Mouse (Mus musculus): Measurements from ENCODE around the gene Supt3. TPM values are rescaled to one million over a fixed set of nuclear protein-coding genes. Genes with fewer than 3 reads are reported as not detected.

Supt3 gene
- polyA plus RNA-seq, 1 experiment from 2014 or later, result 22.2 TPM

- no peak for ATAC-seq (ENCODE audit: low FRiP score)
- WGBS, result 91% methylated on average over 10 of the region's 10 CpGs
- Histone ChIP-seq H3K9me3 (no peaks in the 10 kb centered on the region), H3K4me2 (no peak overlapping the region), H3K36me3 (no peaks in the 10 kb centered on the region), H3K27me3 (no peaks in the 10 kb centered on the region), H3K4me1 (replicated peaks) (no peaks in the 10 kb centered on the region), H3K27ac (no peak overlapping the region), H3K9ac (no peak overlapping the region), H3K4me3 (no peak overlapping the region)
These were observed 356.8 kb downstream of the Supt3 start for GRCm38 (mm10) chr17:45133501-45134400.

GRCm38 (mm10) chr17:45136491-45136890, 359.5 kb downstream of the Supt3 start:
- H3K9ac ChIP-seq, result no peak overlapping the region
- no peak overlapping the region for H3K4me3 ChIP-seq
- H3K27ac ChIP-seq, result no peak overlapping the region
- H3K9me3 ChIP-seq, result no peaks in the 10 kb centered on the region
- ATAC-seq (ENCODE audit: low FRiP score), result no peak
- H3K4me1 ChIP-seq (replicated peaks), result no peaks in the 10 kb centered on the region
- no peak overlapping the region for H3K4me2 ChIP-seq
- 95% methylated on average over 6 of the region's 6 CpGs for WGBS
- no peaks in the 10 kb centered on the region for H3K27me3 ChIP-seq
- no peaks in the 10 kb centered on the region for H3K36me3 ChIP-seq

GRCm38 (mm10) chr17:45143043-45143442, 366.1 kb downstream of the Supt3 start:
- Histone ChIP-seq H3K4me1 (replicated peaks) (no peaks in the 10 kb centered on the region), H3K27ac (no peak overlapping the region), H3K4me2 (no peak overlapping the region), H3K36me3 (no peaks in the 10 kb centered on the region), H3K4me3 (no peak overlapping the region), H3K9me3 (no peaks in the 10 kb centered on the region), H3K9ac (no peak overlapping the region), H3K27me3 (no peaks in the 10 kb centered on the region)
- ATAC-seq (ENCODE audit: low FRiP score), result no peak
- 84% methylated on average over 6 of the region's 6 CpGs for WGBS

- H3K36me3 ChIP-seq, result no peaks in the 10 kb centered on the region
- H3K4me1 ChIP-seq (replicated peaks), result no peaks in the 10 kb centered on the region
- no peaks in the 10 kb centered on the region for H3K9me3 ChIP-seq
- H3K27ac ChIP-seq, result peak overlapping the region; percentile 50; the same call in 1 of the 2 replicates
- WGBS, result 82% methylated on average over 14 of the region's 14 CpGs
- H3K9ac ChIP-seq, result no peak overlapping the region
- ATAC-seq (ENCODE audit: low FRiP score), result no peak
- H3K4me2 ChIP-seq, result no peak overlapping the region
- no peaks in the 10 kb centered on the region for H3K27me3 ChIP-seq
- H3K4me3 ChIP-seq, result no peak overlapping the region
These were observed 367.7 kb downstream of the Supt3 start for GRCm38 (mm10) chr17:45144656-45145055.

- no peak overlapping the region for H3K9ac ChIP-seq
- no peak for ATAC-seq (ENCODE audit: low FRiP score)
- no peaks in the 10 kb centered on the region for H3K9me3 ChIP-seq
- no peak overlapping the region for H3K27ac ChIP-seq
- no peaks in the 10 kb centered on the region; the same call in 1 of the 2 replicates for H3K4me1 ChIP-seq (replicated peaks)
- 81% methylated on average over 17 of the region's 17 CpGs for WGBS
- H3K4me2 ChIP-seq, result no peak overlapping the region
- H3K27me3 ChIP-seq, result 0 out of 2 replicates have a peak, but pooled peaks cover 9% of the 10 kb centered on the region
- H3K4me3 ChIP-seq, result no peak overlapping the region
- no peaks in the 10 kb centered on the region for H3K36me3 ChIP-seq
These were observed 374.5 kb downstream of the Supt3 start for GRCm38 (mm10) chr17:45151312-45151929.

- Histone ChIP-seq H3K36me3 (no peaks in the 10 kb centered on the region), H3K9ac (no peak overlapping the region), H3K27me3 (0 out of 2 replicates have a peak, but pooled peaks cover 9% of the 10 kb centered on the region), H3K4me3 (no peak overlapping the region), H3K9me3 (no peaks in the 10 kb centered on the region), H3K4me2 (no peak overlapping the region), H3K27ac (no peak overlapping the region), H3K4me1 (replicated peaks) (no peaks in the 10 kb centered on the region; the same call in none of the 2 replicates)
- WGBS, result 4% methylated on average over 6 of the region's 6 CpGs
- ATAC-seq (ENCODE audit: low FRiP score), result no peak
These were observed 376.8 kb downstream of the Supt3 start for GRCm38 (mm10) chr17:45153721-45154120.

GRCm38 (mm10) chr17:45158171-45158691, 381.3 kb downstream of the Supt3 start:
- Histone ChIP-seq H3K36me3 (no peaks in the 10 kb centered on the region), H3K9ac (no peak overlapping the region), H3K4me2 (no peak overlapping the region), H3K4me1 (replicated peaks) (no peaks in the 10 kb centered on the region; the same call in 1 of the 2 replicates), H3K27me3 (0 out of 2 replicates have a peak, but pooled peaks cover 4% of the 10 kb centered on the region), H3K27ac (no peak overlapping the region), H3K4me3 (no peak overlapping the region), H3K9me3 (no peaks in the 10 kb centered on the region)
- ATAC-seq (ENCODE audit: low FRiP score), result no peak
- 63% methylated on average over 16 of the region's 16 CpGs for WGBS

GRCm38 (mm10) chr17:45160651-45161050, 383.7 kb downstream of the Supt3 start:
- Histone ChIP-seq H3K27me3 (no peaks in the 10 kb centered on the region), H3K36me3 (no peaks in the 10 kb centered on the region), H3K9me3 (no peaks in the 10 kb centered on the region), H3K4me3 (no peak overlapping the region), H3K27ac (no peak overlapping the region), H3K9ac (no peak overlapping the region), H3K4me2 (no peak overlapping the region), H3K4me1 (replicated peaks) (peaks cover 4% of the 10 kb centered on the region)
- ATAC-seq (ENCODE audit: low FRiP score), result no peak
- WGBS, result 87% methylated on average over 6 of the region's 6 CpGs

GRCm38 (mm10) chr17:45165741-45166140, 388.8 kb downstream of the Supt3 start:
- Histone ChIP-seq H3K27me3 (no peaks in the 10 kb centered on the region), H3K9me3 (no peaks in the 10 kb centered on the region), H3K4me2 (no peak overlapping the region), H3K36me3 (no peaks in the 10 kb centered on the region), H3K27ac (no peak overlapping the region), H3K9ac (no peak overlapping the region), H3K4me3 (no peak overlapping the region), H3K4me1 (replicated peaks) (peaks cover 19% of the 10 kb centered on the region)
- 16% methylated on average over 4 of the region's 4 CpGs for WGBS
- ATAC-seq (ENCODE audit: low FRiP score), result no peak; the same call in 1 of the 2 replicates

Other genes with a start within 250 kb of the Supt3 start
- gene Runx2, start 37.6 kb downstream of the Supt3 start, polyA plus RNA-seq (2015; fragmentation: Nextera tagmentation; extraction: Ambion mirVana), result 0.62 and 1.5 TPM in 2 replicates

Data from hindbrain, embryonic 13.5 days (tissue).